Mouse (Mus musculus): ENCODE measurements around the gene Gabbr2.

DNA sequence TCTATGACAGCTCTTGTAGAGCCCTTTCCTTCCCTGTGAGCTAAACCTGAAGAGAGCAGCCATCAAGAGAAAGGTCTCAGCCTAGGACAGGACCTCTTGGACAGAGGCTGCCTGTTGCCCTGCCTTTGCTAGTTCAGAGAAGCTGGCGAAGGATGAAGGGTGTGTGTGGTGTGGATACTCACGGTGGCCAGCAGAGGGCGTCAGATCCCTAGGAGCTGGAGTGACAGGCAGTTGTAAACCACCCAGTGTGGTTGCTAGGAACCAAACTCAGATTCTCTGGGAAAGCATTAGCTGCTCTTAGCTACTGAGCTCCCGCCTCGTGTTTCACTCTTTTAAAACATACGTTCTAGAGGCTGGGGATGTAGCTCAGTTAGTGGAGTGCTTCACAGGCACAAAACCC, 210.6 kb downstream of the Gabbr2 start:
- TF ChIP-seq CTCF (IDR thresholded peaks at IDR 0.05; ENCODE audit: borderline replicate concordance, insufficient read depth, low read depth, low read length) (peak; percentile 55), POLR2A (IDR thresholded peaks at IDR 0.05; ENCODE audit: borderline replicate concordance, insufficient read depth, low read length) (no peak)

Data from cerebellum, adult 2 months (tissue).